Mouse (Mus musculus): ENCODE data around the gene Ddx21. TPM values are rescaled to one million over a fixed set of nuclear protein-coding genes. Genes with fewer than 3 reads are reported as not detected.

Gene Ddx21
- 10 to 100 TPM in 1 of 2 experiments, 1 to 10 TPM in 1; 9.7 to 11.3 TPM for polyA plus RNA-seq (2012; fragmentation: generic; extraction: Trizol)

GRCm38 (mm10) chr10:62602177-62603040 is at the start of gene Ddx21:
TSS of gene Ddx21 (minus strand) at chr10:62602281.

DNA sequence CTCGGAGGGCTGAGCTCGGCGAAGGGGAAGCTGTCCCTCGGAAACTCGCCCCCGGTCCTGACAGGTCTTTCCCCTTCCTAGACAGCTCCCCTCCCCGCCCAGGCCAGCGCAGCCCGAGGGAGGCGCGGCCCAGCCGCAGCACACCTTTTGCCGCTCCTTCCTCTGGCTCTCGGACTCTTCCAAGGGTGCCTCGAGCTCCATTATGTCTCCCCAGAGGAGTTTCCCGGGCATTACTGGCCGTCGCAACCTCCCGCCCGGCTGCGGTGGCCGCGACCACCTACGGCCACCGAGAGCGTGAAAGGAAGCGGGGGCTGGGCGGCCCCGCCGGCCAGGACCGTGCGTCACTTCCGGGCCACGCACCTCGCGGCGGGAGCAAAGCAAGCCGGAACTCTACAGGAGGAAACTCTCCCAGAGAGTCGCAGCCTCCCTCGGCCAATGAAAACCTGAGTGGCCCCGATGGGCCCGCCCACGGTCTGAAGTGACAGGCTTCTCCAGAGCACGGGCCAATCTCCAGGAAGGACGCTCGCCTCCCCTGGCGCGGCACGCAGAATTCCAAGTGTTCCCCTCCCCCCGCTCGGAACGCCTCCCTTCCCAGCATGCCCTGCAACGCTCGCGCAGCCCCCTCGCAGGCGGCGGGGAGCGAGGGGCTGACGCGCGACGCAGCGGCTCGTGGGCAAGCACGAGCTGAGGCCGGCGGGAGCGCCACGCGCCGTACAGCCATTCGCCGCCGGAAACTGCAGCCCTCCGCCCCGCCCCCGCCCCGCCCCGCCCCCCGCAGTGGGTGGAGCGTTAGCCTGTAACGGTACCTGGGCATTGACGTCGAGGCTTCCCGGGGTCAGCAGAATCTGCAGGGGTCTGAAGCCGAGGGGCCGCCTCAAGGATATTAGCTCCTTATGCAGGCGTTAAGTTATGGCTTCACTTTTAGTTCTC is 49.1 kb upstream of the Ddx21 start, which contains the start of gene Ddx50:
Gene Ddx50 (minus strand): TSS at position 338 of the 930 bp plus-strand sequence.

DNA sequence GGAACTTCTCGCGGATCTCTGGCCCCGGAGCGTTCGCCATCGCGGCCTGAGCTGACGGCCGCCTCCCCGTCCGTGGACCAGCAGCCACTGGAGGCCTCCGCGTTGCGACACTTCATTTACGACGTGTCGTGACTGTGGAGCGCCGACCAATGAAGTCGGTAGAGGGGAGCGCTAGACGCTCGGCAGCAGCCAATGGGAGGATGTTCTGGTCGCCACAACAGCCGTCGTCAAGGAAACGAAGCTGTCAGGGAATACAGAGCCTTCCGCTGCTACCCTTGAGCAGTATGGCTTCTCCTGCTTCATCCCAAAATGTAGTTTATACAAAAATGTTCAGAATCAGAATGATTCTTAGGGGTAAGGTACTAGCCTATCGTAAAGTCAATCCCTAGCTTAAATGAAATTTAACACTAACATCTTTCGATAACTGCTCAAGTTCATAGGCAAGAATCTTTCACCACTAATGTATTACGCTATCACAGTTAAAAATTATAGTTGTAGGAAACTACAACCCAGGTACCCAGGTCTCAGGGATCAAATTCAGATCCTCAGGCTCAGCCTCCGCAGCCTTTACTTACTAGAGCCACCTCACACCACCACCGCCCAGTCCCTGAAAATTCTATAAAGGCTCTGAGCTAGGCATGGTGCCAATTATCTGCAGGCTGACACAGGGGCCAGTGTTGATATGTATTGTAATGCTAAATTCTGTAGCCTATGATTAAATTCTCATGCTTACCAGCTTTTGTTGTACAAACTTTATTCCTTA is 23.6 kb downstream of the Ddx21 start, which contains the start of gene Kif1bp:
Gene Kif1bp (minus strand): TSS at position 120 of the 763 bp plus-strand sequence.

Other genes with a start within 250 kb of the Ddx21 start
- gene Hk1, start 222.4 kb downstream of the Ddx21 start, polyA plus RNA-seq (2012; fragmentation: generic; extraction: Trizol) = 100 to 1,000 TPM in 1 of 2 experiments, 10 to 100 TPM in 1; 73.6 to 115 TPM
- gene Hkdc1, start 179.8 kb downstream of the Ddx21 start, polyA plus RNA-seq (2012; fragmentation: generic; extraction: Trizol) = under 1 TPM in 1 of 2 experiments, not detected in 1; 0.21 TPM
- gene 4930507D05Rik, start 152.8 kb downstream of the Ddx21 start, polyA plus RNA-seq (2012; fragmentation: generic; extraction: Trizol) = under 1 TPM; 0.15 to 0.20 TPM
- gene Supv3l1, start 152.5 kb downstream of the Ddx21 start, polyA plus RNA-seq (2012; fragmentation: generic; extraction: Trizol) = 10 to 100 TPM; 25.6 to 26.5 TPM
- gene Vps26a, start 115.5 kb downstream of the Ddx21 start, polyA plus RNA-seq (2012; fragmentation: generic; extraction: Trizol) = 10 to 100 TPM in 1 of 2 experiments, 1 to 10 TPM in 1; 2.9 to 21.0 TPM
- gene Srgn, start 74.8 kb downstream of the Ddx21 start, polyA plus RNA-seq (2012; fragmentation: generic; extraction: Trizol) = under 1 TPM in 1 of 2 experiments, not detected in 1; 0.46 TPM
- 10 to 100 TPM; 10.4 to 47.4 TPM for gene Kif1bp, start 23.8 kb downstream of the Ddx21 start, polyA plus RNA-seq (2012; fragmentation: generic; extraction: Trizol)
- gene Ddx50, start 48.9 kb upstream of the Ddx21 start, polyA plus RNA-seq (2012; fragmentation: generic; extraction: Trizol) = 10 to 100 TPM in 1 of 2 experiments, 1 to 10 TPM in 1; 3.1 to 29.8 TPM
- gene Stox1, start 123.8 kb upstream of the Ddx21 start, polyA plus RNA-seq (2012; fragmentation: generic; extraction: Trizol) = under 1 TPM; 0.01 to 0.02 TPM
- 10 to 100 TPM in 1 of 2 experiments, 1 to 10 TPM in 1; 4.6 to 17.5 TPM for gene Ccar1, start 190.0 kb upstream of the Ddx21 start, polyA plus RNA-seq (2012; fragmentation: generic; extraction: Trizol)